Mouse (Mus musculus) monocyte, adult 59 days (primary cell): ENCODE measurements around the gene Pld4. TPM values are rescaled to one million over a fixed set of nuclear protein-coding genes. Genes with fewer than 3 reads are reported as not detected.

Experiments used
- total RNA-seq, 2 experiments: library from RNA; stranded (reverse); gene quantifications; one replicate each; pipeline ENCODE4 v1.2.4; 2023

The Pld4 gene
- 1,000 to 10,000 TPM; 1,046 to 1,124 TPM for total RNA-seq

GRCm38 (mm10) chr12:112760154-112760926, at the start of gene Pld4:
Pld4 (plus strand) TSS chr12:112760655.

GRCm38 (mm10) chr12:112720216-112720615, 40.2 kb upstream of the Pld4 start, which contains the start of gene Cep170b:
Cep170b (plus strand) TSS chr12:112720455.

GRCm38 (mm10) chr12:112801864-112802846, 41.7 kb downstream of the Pld4 start, which contains the start of gene Ahnak2:
Ahnak2 (minus strand) TSS chr12:112802657.

GRCm38 (mm10) chr12:112808587-112809364, 48.3 kb downstream of the Pld4 start, which contains the start of gene Clba1:
Clba1 (plus strand) TSS chr12:112808937.

Other genes with a start within 250 kb of the Pld4 start
- not detected for gene Tmem179, start 243.9 kb upstream of the Pld4 start, total RNA-seq
- 100 to 1,000 TPM; 111 TPM for gene Inf2, start 171.9 kb upstream of the Pld4 start, total RNA-seq
- gene Adssl1, start 140.6 kb upstream of the Pld4 start, total RNA-seq = 100 to 1,000 TPM in 1 of 2 experiments, 10 to 100 TPM in 1; 98.8 to 102 TPM
- 10 to 100 TPM; 39.1 to 43.4 TPM for gene Siva1, start 116.0 kb upstream of the Pld4 start, total RNA-seq
- gene Akt1, start 85.8 kb upstream of the Pld4 start, total RNA-seq = 100 to 1,000 TPM; 265 to 273 TPM
- 10 to 100 TPM; 12.0 to 14.5 TPM for gene Zbtb42, start 81.8 kb upstream of the Pld4 start, total RNA-seq
- gene Cep170b, start 40.2 kb upstream of the Pld4 start, total RNA-seq = 1 to 10 TPM in 1 of 2 experiments, under 1 TPM in 1; 0.68 to 2.7 TPM
- 1 to 10 TPM; 4.4 to 5.4 TPM for gene Ahnak2, start 42.0 kb downstream of the Pld4 start, total RNA-seq
- gene Clba1, start 48.3 kb downstream of the Pld4 start, total RNA-seq = 1 to 10 TPM; 1.5 to 2.5 TPM
- 10 to 100 TPM; 16.6 to 17.5 TPM for gene Cdca4, start 68.8 kb downstream of the Pld4 start, total RNA-seq
- 100 to 1,000 TPM; 208 to 247 TPM for gene Gpr132, start 107.6 kb downstream of the Pld4 start, total RNA-seq
- 1 to 10 TPM; 3.6 to 4.5 TPM for gene Jag2, start 169.1 kb downstream of the Pld4 start, total RNA-seq
- 10 to 100 TPM; 11.6 to 13.5 TPM for gene Nudt14, start 181.5 kb downstream of the Pld4 start, total RNA-seq
- 1 to 10 TPM; 3.8 to 4.5 TPM for gene Btbd6, start 215.8 kb downstream of the Pld4 start, total RNA-seq
- 100 to 1,000 TPM in 1 of 2 experiments, 10 to 100 TPM in 1; 93.0 to 106 TPM for gene Brf1, start 240.0 kb downstream of the Pld4 start, total RNA-seq